Mouse (Mus musculus): ENCODE data around the gene Map7d1.

Map7d1 gene

DNA sequence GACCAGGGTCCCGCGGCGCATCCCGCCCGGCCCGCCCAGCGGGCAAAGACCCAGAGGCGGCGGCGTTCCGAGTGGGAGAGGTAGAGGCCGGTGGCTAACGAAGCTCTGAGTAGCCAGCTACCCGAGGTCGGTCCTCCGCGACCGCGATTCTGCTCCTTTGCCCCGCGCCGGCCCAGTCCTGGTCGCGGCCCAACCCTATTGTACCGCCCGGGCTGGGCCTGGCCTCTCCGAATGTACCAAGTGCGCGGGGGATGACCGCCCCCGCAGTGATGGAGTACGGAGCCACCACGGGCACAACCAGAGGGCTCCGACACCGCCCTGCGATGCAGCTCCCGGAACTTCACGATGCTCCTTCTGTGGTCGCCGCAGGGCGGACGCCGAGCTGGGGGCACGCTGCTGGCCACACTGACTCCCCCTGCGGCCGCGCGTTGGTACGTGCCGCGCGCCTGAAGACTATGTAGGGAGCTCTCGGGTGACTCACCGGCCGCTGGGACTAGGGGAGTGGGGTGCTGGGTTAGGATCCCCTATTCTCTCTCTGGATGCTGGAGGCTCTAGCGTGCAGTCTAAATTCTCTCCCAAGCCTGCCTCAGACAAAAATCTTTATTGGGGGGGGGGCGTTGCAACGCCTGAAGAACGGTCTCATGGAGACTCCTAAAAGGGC lies at the start of gene Map7d1:
Map7d1 (minus strand) TSS at position 213 of the 661 bp plus-strand sequence.
- DNase-seq (ENCODE audit: low spot score in 2 of 2) = peak; percentile 84 to 94

DNA sequence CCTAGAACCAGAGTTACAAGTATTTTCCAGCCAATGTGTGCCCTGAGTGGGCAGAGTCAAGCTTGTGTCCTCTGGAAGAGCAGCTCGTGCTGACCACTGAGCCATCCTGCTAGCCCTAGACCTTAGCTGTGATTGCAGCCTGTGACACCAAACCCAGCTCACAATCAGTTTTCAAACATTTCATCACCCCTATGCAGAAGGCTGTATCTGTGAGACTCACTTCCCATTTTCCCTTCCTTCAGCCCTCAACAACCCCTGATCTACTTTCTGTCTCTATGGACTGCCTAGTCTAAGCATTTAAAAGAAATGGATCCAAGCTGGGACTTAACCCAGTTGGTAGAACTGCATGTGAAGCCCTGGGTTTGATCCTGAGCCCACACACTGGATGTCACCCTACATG lies 49.3 kb upstream of the Map7d1 start:
- DNase-seq (ENCODE audit: low spot score in 2 of 2) = no peak

GRCm38 (mm10) chr4:126303877-126304276 lies 47.7 kb upstream of the Map7d1 start:
- no peak for DNase-seq (ENCODE audit: low spot score in 2 of 2)

- DNase-seq (ENCODE audit: low spot score in 2 of 2) = no peak
These were observed 45.6 kb upstream of the Map7d1 start for GRCm38 (mm10) chr4:126301584-126302309.

- DNase-seq (ENCODE audit: low spot score in 2 of 2) = no peak
These were observed 44.9 kb upstream of the Map7d1 start for GRCm38 (mm10) chr4:126300916-126301583.

- DNase-seq (ENCODE audit: low spot score in 2 of 2) = peak; percentile 52 to 61
These were observed 40.5 kb upstream of the Map7d1 start for GRCm38 (mm10) chr4:126296617-126297101.

DNA sequence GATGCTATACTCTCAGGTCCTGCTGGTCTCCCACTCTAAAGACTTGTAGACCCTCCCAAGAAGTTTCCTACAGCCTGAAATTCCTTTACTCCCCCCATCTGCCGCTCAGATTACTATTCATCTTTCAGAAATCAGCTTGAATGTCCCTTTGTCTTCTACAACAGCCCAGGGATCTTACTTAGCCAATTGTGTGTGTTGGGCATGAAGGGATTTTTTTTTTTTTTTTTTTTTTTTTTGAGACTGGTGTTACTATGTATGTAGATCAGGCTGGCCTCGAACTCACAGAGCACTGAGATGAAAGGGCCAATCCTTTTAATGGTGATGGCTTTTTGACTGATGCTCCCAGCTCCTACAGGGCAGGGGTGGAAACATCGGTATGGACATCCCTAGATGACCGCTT lies 39.8 kb upstream of the Map7d1 start:
- DNase-seq (ENCODE audit: low spot score in 2 of 2) = no peak

GRCm38 (mm10) chr4:126295152-126295551 lies 39.0 kb upstream of the Map7d1 start:
- DNase-seq (ENCODE audit: low spot score in 2 of 2) = no peak

DNA sequence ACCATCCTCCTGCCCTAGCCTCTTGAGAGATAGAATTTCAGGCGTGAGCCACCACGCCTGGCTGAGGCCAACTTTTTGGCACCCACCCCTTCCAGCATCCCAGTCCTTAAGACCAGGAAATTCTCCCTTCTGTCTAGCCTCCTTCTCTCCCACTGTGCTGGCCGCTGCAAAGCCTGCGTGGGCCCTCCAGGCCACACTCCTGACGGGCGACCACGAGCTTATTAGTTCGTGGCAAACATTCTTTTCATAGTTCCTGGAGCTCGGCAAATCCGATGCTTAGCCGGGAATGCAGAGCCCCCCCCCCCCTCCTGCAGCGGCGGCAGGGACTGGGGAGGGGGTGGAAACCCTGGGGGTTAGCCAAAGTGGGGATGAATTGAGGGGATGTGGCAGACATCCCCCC lies 35.1 kb upstream of the Map7d1 start:
- DNase-seq (ENCODE audit: low spot score in 2 of 2) = no peak

DNA sequence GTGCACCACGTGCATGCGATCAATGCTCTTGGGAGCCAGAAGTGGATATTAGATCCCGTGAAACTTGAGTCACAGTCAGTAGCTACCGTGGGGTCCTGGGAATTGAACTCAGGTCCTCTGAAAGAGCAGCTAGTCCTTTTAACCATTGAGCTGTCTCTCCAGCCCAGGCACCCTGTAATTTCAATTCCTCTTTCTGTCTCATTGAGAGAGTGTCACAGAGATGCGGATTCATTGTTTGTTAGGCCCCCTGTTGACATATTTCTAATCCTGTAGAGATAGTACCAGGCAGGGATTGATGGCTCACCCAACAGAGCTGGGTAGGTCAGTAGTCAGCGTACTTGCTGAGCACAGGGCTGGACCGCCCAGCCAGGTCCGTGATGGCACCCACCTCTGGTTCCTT lies 34.2 kb upstream of the Map7d1 start:
- no peak for DNase-seq (ENCODE audit: low spot score in 2 of 2)

DNA sequence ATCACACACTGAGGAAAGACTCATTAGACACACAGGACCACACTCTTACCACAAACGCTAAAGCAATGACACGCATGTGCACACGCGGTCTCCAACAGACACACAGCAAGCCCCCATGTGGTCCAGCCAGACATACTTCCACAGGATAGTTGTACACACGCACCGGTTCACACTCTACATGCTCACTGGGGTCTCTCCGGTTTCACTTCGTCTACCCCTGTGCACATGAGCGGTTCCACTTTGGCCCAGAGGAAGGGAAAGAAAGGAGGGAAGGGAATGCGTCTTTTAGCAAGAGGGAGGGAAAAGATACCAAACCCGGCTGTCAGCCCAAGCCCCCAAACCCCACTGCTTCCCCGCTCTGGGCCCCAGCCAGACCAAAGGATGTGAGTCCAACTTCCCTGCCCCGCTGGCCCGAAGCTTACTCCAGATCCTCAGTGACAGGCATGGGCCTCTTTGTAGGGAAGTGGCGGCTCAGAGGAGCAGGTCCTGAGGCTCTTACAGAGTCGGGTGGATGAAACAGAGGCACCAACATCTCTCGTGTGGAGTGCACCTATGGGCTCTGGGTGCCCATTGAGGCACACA lies 32.0 kb upstream of the Map7d1 start:
- DNase-seq (ENCODE audit: low spot score in 2 of 2) = no peak

DNA sequence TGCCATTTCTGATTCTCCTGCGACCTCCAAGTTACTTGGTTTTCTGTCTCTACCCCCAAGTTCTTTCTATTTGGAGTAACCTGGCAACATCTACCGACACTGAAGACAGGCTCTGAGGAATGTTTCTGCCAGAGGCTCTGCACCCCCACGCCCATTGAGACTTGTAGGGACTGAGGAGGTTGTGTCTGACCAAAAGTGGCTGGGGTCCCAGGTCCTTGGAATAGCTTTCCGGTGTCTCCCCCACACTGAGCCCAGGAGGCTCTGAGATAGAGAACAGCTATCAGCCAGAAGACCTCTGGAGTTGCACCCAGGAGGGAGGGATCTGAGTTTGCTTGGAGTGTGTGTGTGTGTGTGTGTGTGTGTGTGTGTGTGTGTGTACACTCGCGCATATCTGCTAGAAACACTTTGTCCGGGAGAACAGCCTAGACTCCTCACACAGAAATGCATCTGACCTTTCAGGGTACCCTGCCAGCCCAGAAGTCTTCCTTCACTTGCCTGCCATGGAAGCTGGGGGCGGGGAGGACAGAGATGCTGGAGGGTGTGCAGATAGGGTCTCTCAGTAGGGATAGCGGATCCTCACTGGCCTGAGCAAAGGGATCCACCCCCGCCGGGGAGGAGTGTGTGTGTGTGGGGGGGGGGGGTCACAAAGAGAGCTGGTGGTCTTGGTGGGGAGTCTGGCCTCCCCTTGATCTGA lies 31.3 kb upstream of the Map7d1 start:
- DNase-seq (ENCODE audit: low spot score in 2 of 2) = no peak

DNA sequence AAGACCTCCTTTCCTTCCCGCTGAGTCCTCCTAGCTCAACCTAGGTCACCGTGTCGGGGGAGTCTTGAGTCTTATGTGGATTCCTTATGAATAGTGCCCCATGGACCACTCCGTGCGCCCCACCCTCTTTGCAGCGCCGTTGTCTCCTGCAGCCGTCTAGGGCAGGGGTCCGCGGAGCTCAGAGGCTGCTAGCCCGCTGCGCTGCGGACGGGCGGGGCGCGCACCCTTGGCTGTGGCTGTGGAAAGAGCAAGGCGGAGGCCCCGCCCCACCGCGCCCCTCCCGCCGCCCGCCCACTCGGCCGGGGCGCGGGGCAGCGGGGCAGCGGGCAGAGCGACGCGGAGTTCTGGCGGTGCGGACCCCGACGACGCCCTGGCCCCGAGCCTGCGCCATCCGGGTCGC lies 30.3 kb upstream of the Map7d1 start, which contains the start of gene Col8a2:
Col8a2 (plus strand) TSS at position 302 of the 400 bp plus-strand sequence.
- DNase-seq (ENCODE audit: low spot score in 2 of 2) = no peak

- DNase-seq (ENCODE audit: low spot score in 2 of 2) = no peak
These were observed 27.4 kb upstream of the Map7d1 start for GRCm38 (mm10) chr4:126283582-126283981.

GRCm38 (mm10) chr4:126281706-126282105 lies 25.6 kb upstream of the Map7d1 start:
- DNase-seq (ENCODE audit: low spot score in 2 of 2) = no peak

DNA sequence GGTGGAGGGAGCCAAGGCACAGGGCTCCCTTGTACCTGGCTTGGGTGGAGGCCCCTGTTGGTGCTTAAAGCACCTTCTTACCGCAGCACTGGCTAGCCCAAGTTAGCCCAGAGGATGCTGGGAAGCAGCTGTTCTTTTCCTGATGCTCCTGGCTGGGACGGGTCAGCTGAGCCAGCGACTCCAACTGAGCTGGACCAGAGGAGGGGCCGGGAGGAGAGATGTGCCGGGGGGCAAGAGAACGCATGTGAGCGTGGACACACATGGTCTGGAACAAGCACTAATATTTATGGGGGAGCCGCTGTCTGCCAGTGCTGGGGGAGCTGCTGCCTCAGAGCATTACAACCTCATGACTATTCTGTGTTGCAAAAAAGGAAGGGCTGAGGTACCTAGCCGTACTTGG lies 22.8 kb upstream of the Map7d1 start:
- no peak for DNase-seq (ENCODE audit: low spot score in 2 of 2)

DNA sequence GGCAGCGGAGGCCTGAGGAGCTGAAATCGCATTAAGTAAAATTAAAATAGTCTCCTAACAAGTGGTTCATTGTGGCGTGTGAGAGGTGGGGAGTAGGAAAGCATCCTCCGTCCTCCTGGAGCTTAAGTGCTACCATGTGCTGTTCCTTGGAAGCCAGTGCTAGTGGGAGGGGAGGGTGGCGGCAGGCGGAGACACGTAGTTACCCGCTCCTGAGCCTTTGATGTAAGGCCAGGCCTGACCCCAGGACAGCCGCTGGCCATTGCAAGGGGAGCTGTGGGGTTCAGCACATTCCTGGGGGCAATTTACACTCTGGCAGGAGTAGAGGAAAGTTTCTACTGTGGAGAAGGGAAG lies 22.4 kb upstream of the Map7d1 start:
- DNase-seq (ENCODE audit: low spot score in 2 of 2) = no peak

DNA sequence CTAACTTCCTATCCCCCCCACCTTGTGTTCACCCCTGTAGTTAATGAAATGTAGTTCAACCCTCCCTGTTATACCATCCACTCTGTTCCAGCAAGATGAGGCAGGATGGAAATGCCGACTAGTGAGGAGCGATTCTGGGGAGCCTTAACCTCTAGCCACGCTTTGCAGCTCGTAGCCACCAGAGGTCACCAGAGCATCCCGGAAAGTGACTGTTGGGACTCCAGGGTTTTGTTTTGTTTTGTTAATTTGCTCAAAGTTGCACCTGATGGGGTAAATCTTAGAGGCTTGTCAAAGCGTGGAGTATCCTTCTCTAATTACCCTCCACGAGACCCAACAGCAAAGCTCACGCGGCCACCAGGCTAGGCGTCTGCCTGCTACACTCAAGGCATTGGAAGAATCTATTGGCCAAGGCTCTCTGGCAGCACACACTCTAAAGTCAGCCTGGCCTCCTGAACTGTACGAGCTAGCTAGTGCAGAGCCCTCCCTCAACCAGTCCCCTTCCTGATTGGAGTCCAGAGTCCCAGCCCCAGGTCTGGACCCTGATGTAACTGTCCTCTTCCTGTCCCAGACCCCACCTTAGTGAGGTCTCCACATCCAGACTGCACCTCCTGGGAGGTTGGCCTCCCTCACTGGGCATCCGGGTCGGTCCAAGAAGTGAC lies 21.9 kb upstream of the Map7d1 start:
- DNase-seq (ENCODE audit: low spot score in 2 of 2) = peak in 1 of 2 experiments; percentile 39

DNA sequence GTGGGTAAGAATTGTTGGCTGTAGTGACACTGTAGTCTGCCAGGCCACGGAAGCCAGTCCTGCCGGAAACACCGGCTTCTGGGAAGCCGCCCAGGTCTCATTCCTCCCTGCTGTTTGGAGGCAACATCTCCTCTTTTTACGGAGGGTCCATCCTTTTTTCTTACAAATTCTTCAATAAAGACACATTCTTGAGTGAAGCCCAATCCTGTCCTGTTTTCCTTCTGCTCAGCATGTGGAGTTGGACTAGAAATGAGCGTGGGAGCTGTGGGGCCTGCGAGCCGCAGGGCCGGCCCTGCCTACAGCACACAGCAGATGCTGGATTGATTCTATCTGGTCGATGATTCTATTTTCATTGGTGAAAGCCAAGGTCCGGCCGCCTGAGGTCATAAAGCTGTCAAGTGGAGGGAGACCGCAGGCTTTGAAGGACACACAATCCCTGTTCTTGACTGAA lies 19.6 kb upstream of the Map7d1 start:
- DNase-seq (ENCODE audit: low spot score in 2 of 2) = no peak

DNA sequence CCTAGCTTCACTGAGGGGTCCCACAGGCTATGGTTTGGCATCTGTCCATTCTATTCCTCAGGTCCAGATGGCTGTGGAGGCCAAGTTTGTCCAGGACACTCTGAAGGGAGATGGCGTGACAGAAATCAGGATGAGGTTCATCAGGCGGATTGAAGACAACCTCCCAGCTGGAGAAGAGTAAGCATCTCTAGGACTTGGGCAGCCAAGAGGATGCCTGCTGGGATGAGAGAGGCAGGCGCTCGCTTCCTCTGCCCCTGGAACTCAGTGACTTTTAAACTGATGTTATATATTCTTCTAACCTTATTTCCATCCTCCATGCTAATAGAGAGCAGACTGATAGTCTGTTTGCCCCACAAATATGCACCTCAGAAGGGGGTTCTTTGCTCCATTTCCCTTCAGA lies 18.9 kb upstream of the Map7d1 start:
- DNase-seq (ENCODE audit: low spot score in 2 of 2) = no peak

DNA sequence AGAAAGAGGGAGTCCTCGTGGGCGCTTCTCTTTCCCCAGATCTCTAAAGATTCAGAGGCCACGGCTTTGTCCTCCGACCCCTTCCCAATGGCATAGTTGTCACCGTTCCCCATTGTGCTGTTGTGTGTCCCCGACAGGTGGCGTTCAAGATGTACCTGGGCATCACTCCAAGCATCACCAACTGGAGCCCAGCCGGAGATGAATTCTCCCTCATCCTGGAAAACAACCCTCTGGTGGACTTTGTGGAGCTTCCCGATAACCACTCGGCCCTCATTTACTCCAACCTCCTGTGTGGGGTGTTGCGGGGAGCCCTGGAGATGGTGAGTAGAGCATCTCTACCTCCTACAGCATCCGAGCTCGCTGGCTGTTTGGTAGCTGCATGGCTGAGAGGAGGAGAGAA lies 17.6 kb upstream of the Map7d1 start:
- DNase-seq (ENCODE audit: low spot score in 2 of 2) = no peak
